Mouse (Mus musculus) C2C12 (cell line): ENCODE data around the gene Fcho2.

ENCODE experiments used
- CTCF ChIP-seq: IDR thresholded peaks from one replicate; pipeline ENCODE4 v1.5.1; 2011; ENCODE audit not compliant: control insufficient read depth, insufficient read depth, insufficient read length
- MAX ChIP-seq: IDR thresholded peaks from one replicate; pipeline ENCODE4 v1.6.1; 2011; ENCODE audit warnings: mild to moderate bottlenecking, control low read depth
- MYOD1 ChIP-seq: IDR thresholded peaks from one replicate; pipeline ENCODE4 v1.6.1; 2011; ENCODE audit warnings: low read depth; ENCODE audit not compliant: control insufficient read depth, insufficient read length
- USF1 ChIP-seq: IDR thresholded peaks from one replicate; pipeline ENCODE4 v1.6.1; 2011; ENCODE audit warnings: low read depth, mild to moderate bottlenecking, control low read depth, moderate library complexity

- TF ChIP-seq CTCF (no peak), USF1 (no peak), MAX (no peak), MYOD1 (no peak)
Measured at GRCm38 (mm10) chr13:98768329-98768728, 46.9 kb downstream of the Fcho2 start.
